Mouse (Mus musculus) heart, embryonic 16.5 days (tissue): ENCODE measurements around the gene Efna4. TPM values are rescaled to one million over a fixed set of nuclear protein-coding genes. Genes with fewer than 3 reads are reported as not detected.

Experiments
- ATAC-seq: fragments of 200-750 bp; cut with Nextera tagmentation; replicated peaks from 2 replicates; pipeline ENCODE4 v1.8.0; 2017; ENCODE audit warnings: moderate number of reproducible peaks; ENCODE audit not compliant: insufficient read depth, low FRiP score; ENCODE audit errors: extremely low read depth
- H3K27ac ChIP-seq: fragments of 300-500 bp; sonication (generic); 2 replicates; pipeline ENCODE4 v1.5.1; 2014; ENCODE audit warnings: mild to moderate bottlenecking, low read length, control low read depth, moderate library complexity
- H3K27me3 ChIP-seq: fragments of 300-500 bp; sonication (generic); 2 replicates; pipeline ENCODE4 v1.6.1; 2014; ENCODE audit warnings: low read length, mixed read lengths; ENCODE audit not compliant: control insufficient read depth, insufficient read depth
- H3K36me3 ChIP-seq: fragments of 300-500 bp; sonication (generic); 2 replicates; pipeline ENCODE4 v1.6.1; 2014; ENCODE audit not compliant: control insufficient read depth, insufficient read depth
- H3K4me1 ChIP-seq: fragments of 300-500 bp; sonication (generic); 2 replicates; pipeline ENCODE4 v1.6.1; 2014; ENCODE audit warnings: low read length, mixed read lengths; ENCODE audit not compliant: control insufficient read depth, insufficient read depth
- H3K4me2 ChIP-seq: fragments of 300-500 bp; sonication (generic); 2 replicates; pipeline ENCODE4 v1.6.1; 2014; ENCODE audit warnings: low read depth, mild to moderate bottlenecking, control low read depth, low read length
- H3K4me3 ChIP-seq: fragments of 300-500 bp; sonication (generic); 2 replicates; pipeline ENCODE4 v1.5.1; 2014; ENCODE audit warnings: mild to moderate bottlenecking, control low read depth, low read length
- H3K9ac ChIP-seq: fragments of 300-500 bp; sonication (generic); 2 replicates; pipeline ENCODE4 v1.6.1; 2014; ENCODE audit warnings: low read length, control low read depth
- H3K9me3 ChIP-seq: fragments of 300-500 bp; sonication (generic); replicated peaks from 2 replicates; pipeline ENCODE4 v1.6.1; 2016; ENCODE audit warnings: low read length; ENCODE audit not compliant: control insufficient read depth
- WGBS: fragments of 180-500 bp; shearing (Covaris S2); extraction: QIAGEN DNeasy Blood & Tissue Kit; methylation state at CpG from one replicate; pipeline ENCODE4 v1.1.7; 2014; 5-methylcytosine and 5-hydroxymethylcytosine counted together
- polyA plus RNA-seq: library from polyadenylated mRNA; unstranded; fragments of >200 nt; fragmentation: Nextera tagmentation; extraction: Ambion mirVana; gene quantifications from 2 replicates; pipeline ENCODE4 v1.2.1, GENCODE M21; 2015

Gene Efna4
- polyA plus RNA-seq, 1 experiment from 2014 or later = 5.2 TPM

GRCm38 (mm10) chr3:89339416-89339815 is 1.6 kb upstream of the Efna4 start:
- Histone ChIP-seq H3K4me1 (peaks cover 12% of the 10 kb centered on the region), H3K4me3 (no peak overlapping the region), H3K36me3 (0 out of 2 replicates have a peak, but pooled peaks cover 3% of the 10 kb centered on the region), H3K27me3 (peaks cover 7% of the 10 kb centered on the region; the same call in 1 of the 2 replicates), H3K4me2 (no peak overlapping the region), H3K9ac (no peak overlapping the region), H3K9me3 (no peaks in the 10 kb centered on the region), H3K27ac (no peak overlapping the region)
- ATAC-seq = no peak
- WGBS = 24% methylated on average over 8 of the region's 8 CpGs

DNA sequence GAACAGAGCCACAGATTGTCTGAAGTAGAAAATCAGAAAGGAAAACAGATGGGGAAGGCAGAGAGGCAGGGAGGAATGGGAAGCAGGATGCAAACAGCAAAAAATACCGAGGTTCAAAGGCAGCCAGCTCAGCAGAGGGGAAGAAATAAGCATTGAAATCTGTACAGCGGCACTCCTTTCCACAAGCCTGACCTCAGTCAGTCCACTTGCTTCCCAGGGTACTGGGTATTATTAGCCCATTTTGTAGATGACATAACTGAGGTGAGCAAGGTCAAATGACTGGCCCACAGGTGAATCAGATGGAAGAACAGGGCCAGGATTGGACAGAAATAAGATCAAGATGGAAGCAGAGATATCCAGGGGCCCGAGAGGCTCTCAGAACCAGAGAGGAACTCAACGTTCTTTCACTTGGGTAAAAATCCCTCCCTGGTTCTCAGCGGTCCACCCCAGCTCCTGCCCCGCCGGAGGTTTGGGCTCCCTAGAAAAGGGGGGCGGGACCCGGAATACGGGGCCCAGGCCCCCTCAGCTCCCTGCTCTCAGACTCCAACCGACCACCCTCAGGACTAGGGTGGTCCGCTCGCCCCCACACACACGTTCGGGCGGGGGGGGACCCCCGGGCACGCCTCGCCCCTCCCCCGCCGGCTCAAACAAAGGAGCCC is 637 bp downstream of the Efna4 start:
- WGBS = 1% methylated on average over 21 of the region's 21 CpGs
- peak overlapping the region; percentile 68 for H3K27ac ChIP-seq
- H3K4me2 ChIP-seq = peak overlapping the region; percentile 68
- H3K9ac ChIP-seq = peak overlapping the region; percentile 88
- no peak for ATAC-seq
- peaks cover 7% of the 10 kb centered on the region; the same call in 1 of the 2 replicates for H3K36me3 ChIP-seq
- peak overlapping the region; percentile 82 for H3K4me3 ChIP-seq
- peaks cover 12% of the 10 kb centered on the region for H3K4me1 ChIP-seq
- H3K9me3 ChIP-seq = no peaks in the 10 kb centered on the region
- H3K27me3 ChIP-seq = peaks cover 7% of the 10 kb centered on the region; the same call in 1 of the 2 replicates

DNA sequence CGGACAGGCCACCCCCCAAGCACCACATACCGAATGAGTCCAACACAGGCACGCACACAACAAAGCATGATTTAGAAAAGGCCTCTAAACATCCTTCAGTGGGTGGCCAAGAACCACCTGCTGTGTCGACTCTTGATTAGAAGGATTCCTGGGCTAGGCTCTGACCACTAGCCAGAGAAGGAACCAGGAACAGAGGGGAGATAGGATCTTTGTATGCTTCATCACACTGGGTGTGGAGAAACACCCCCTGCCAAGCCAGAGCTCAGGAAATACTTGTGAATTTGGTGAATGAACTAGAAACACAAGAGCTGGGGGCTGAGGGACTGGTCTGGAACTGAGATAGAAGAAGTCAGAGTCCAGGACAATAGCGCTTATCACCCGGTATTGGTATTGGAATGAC is 1.3 kb downstream of the Efna4 start:
- Histone ChIP-seq H3K9ac (no peak overlapping the region; the same call in 1 of the 2 replicates), H3K27me3 (peaks cover 7% of the 10 kb centered on the region; the same call in 1 of the 2 replicates), H3K4me1 (peaks cover 12% of the 10 kb centered on the region), H3K9me3 (no peaks in the 10 kb centered on the region), H3K4me3 (peak overlapping the region; percentile 82), H3K36me3 (peaks cover 7% of the 10 kb centered on the region; the same call in 1 of the 2 replicates), H3K27ac (no peak overlapping the region), H3K4me2 (peak overlapping the region; percentile 68)
- no peak for ATAC-seq
- WGBS = 26% methylated on average over 6 of the region's 6 CpGs

- Histone ChIP-seq H3K27me3 (no peaks in the 10 kb centered on the region), H3K9ac (no peak overlapping the region), H3K27ac (no peak overlapping the region), H3K4me2 (no peak overlapping the region), H3K4me3 (no peak overlapping the region), H3K36me3 (peaks cover 7% of the 10 kb centered on the region; the same call in 1 of the 2 replicates), H3K4me1 (peaks cover 13% of the 10 kb centered on the region), H3K9me3 (no peaks in the 10 kb centered on the region)
- 71% methylated on average over 11 of the region's 11 CpGs for WGBS
- ATAC-seq = no peak
These were observed 4.8 kb downstream of the Efna4 start for GRCm38 (mm10) chr3:89333053-89333452.

DNA sequence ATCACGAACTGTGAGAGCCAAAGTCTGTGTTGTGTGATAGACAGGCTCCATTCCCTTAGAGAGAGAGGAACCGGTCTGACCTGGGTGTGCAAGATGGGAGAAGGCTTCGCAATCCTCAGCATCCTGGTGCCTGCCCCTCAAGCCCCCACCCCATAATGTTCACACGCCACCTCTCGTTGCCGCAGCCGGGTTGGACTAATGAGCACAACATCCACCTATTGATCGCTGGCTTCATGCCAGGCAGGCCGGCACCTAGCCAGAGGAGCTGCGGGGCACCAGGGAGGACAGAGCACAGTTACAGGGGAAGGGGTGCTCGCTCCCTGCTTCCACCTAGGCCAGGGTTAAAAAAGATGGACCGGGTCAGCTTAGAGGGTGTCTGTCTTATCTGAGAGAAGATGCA is 5.4 kb downstream of the Efna4 start:
- H3K4me1 ChIP-seq = peaks cover 12% of the 10 kb centered on the region

DNA sequence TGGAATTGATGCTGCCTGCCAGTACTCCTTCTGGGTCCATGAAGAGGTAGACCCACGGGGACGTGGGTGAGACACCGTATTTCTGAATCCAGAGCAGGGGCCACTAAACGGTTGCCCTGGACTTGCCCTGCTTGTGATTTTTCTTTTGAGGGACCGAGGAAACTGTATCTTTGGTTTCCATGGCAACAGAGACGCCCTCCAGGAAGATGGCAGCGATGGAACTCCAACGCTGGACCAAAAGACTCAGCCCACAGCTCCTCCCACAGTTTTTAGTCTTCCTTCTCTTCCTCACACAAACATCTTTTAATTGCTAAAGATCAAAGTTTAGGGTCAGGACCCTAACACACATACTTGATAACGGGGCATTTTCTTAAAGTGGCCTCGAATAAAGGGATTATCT is 5.8 kb downstream of the Efna4 start:
- no peak overlapping the region for H3K27ac ChIP-seq
- no peak overlapping the region for H3K4me2 ChIP-seq
- 63% methylated on average over 10 of the region's 10 CpGs for WGBS
- no peak overlapping the region for H3K9ac ChIP-seq
- H3K27me3 ChIP-seq = peaks cover 5% of the 10 kb centered on the region; the same call in 1 of the 2 replicates
- peaks cover 11% of the 10 kb centered on the region for H3K4me1 ChIP-seq
- no peak for ATAC-seq
- no peak overlapping the region for H3K4me3 ChIP-seq
- no peaks in the 10 kb centered on the region for H3K9me3 ChIP-seq
- H3K36me3 ChIP-seq = peaks cover 7% of the 10 kb centered on the region; the same call in 1 of the 2 replicates

More for the DNA sequence above, 5.4 kb downstream of the Efna4 start:
- Histone ChIP-seq H3K4me3 (no peak overlapping the region), H3K4me2 (no peak overlapping the region), H3K9ac (no peak overlapping the region), H3K36me3 (peaks cover 7% of the 10 kb centered on the region; the same call in 1 of the 2 replicates), H3K9me3 (no peaks in the 10 kb centered on the region), H3K27ac (no peak overlapping the region), H3K27me3 (peaks cover 5% of the 10 kb centered on the region; the same call in 1 of the 2 replicates)
- ATAC-seq = no peak
- WGBS = 63% methylated on average over 12 of the region's 12 CpGs

DNA sequence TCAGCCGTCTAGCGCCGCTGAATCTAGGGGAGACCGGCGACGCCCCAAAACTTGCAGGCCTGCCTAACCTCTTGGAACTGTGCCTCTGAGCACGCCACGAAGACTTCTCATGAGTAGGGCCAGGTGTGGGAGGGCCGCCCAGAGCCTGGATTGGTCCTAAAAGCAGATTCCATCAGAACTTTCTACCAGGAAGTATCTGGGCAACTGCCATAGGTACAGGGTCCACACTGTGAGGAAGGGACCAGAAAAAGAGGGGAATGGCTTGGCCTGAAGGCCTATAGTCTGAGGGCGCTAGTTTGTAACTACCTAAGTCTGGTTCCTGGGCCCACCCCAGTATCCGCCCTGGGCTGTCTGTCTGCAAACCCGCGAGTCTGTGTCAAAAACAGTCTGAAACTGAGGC is 6.3 kb downstream of the Efna4 start:
- Histone ChIP-seq H3K4me3 (no peak overlapping the region), H3K27ac (no peak overlapping the region), H3K9me3 (no peaks in the 10 kb centered on the region), H3K9ac (no peak overlapping the region), H3K36me3 (peaks cover 7% of the 10 kb centered on the region; the same call in 1 of the 2 replicates), H3K4me2 (no peak overlapping the region), H3K4me1 (peaks cover 6% of the 10 kb centered on the region), H3K27me3 (peaks cover 5% of the 10 kb centered on the region; the same call in 1 of the 2 replicates)
- WGBS = 65% methylated on average over 13 of the region's 13 CpGs
- ATAC-seq = no peak

GRCm38 (mm10) chr3:89330948-89331347 is 6.9 kb downstream of the Efna4 start:
- peaks cover 3% of the 10 kb centered on the region; the same call in 1 of the 2 replicates for H3K4me1 ChIP-seq
- H3K9me3 ChIP-seq = no peaks in the 10 kb centered on the region
- no peak overlapping the region for H3K4me2 ChIP-seq
- H3K4me3 ChIP-seq = no peak overlapping the region
- H3K27me3 ChIP-seq = peaks cover 5% of the 10 kb centered on the region; the same call in 1 of the 2 replicates
- no peak overlapping the region for H3K27ac ChIP-seq
- H3K36me3 ChIP-seq = peaks cover 7% of the 10 kb centered on the region; the same call in 1 of the 2 replicates
- 21% methylated on average over 10 of the region's 10 CpGs for WGBS
- no peak for ATAC-seq
- H3K9ac ChIP-seq = no peak overlapping the region

- ATAC-seq = no peak
- WGBS = 47% methylated on average over 3 of the region's 3 CpGs
- Histone ChIP-seq H3K27ac (no peak overlapping the region), H3K36me3 (peaks cover 7% of the 10 kb centered on the region; the same call in 1 of the 2 replicates), H3K27me3 (peaks cover 5% of the 10 kb centered on the region; the same call in 1 of the 2 replicates), H3K4me3 (no peak overlapping the region), H3K4me1 (peaks cover 3% of the 10 kb centered on the region; the same call in 1 of the 2 replicates), H3K9me3 (no peaks in the 10 kb centered on the region), H3K4me2 (no peak overlapping the region), H3K9ac (no peak overlapping the region)
These were observed 7.5 kb downstream of the Efna4 start for GRCm38 (mm10) chr3:89330346-89330745.
